9 mouse cellular contexts compared by ENCODE assay signal in the genomic region with DNA sequence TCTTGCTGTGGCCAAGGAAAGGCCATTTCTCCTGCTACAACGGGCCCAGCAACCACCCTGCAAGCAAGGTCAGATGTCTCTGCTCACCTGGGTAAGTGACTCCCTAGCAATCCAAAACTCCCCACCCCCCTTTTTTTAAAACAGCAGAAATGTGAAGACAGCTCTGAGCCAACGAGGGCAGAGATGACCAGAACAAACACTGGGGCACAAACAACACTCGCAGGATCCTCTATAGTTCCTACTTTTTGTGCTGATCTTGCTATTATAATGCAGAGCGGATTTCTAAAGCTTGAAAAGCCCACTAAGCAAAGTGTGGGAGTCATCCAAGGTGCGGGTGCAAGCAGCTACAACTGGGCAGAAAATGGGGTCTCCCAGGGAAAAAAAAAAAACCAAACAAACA. TPM values are rescaled to one million over a fixed set of nuclear protein-coding genes. Genes with fewer than 3 reads are reported as not detected.
A peak's percentile ranks its signal among the peaks of the same experiment; 100 is the strongest.
DNase-seq lines count a peak whose midpoint lies in the region; ATAC-seq and TF ChIP-seq lines count a peak whose summit lies in the region.
"Had no signal": no experiment of that assay in that cellular context is flagged by ENCODE, and none has a peak within 500 bp of the region (broad histone marks: within the 10 kb centered on the region; RNA-seq: fewer than 3 reads in every experiment).

No protein-coding gene starts in this region.

- intact Hi-C loops in heart, postnatal 14 days (cut with DNase I), result no loop called here

- 64% methylated on average over 5 of the region's 5 CpGs for WGBS in heart, embryonic 12.5 days
- WGBS in forebrain, embryonic 16.5 days, result 65% methylated on average over 5 of the region's 5 CpGs
- WGBS in liver, embryonic 15.5 days (ENCODE audit: insufficient replicate concordance), result 63% methylated on average over 5 of the region's 5 CpGs

- ATAC-seq in heart, embryonic 12.5 days (ENCODE audit: insufficient number of reproducible peaks, low FRiP score), result no peak
- ATAC-seq in forebrain, embryonic 16.5 days, result no peak
- no peak for ATAC-seq in liver, embryonic 15.5 days (ENCODE audit: insufficient read depth)

- H3K9ac ChIP-seq in heart, embryonic 12.5 days, result peak overlapping the region; percentile 85; the same call in 1 of the 2 replicates
- peak overlapping the region; percentile 43; the same call in 1 of the 2 replicates for H3K9ac ChIP-seq in ES-Bruce4 (ENCODE audit: low read depth, poor library complexity, severe bottlenecking)
- H3K9ac ChIP-seq in forebrain, embryonic 16.5 days (replicated peaks; ENCODE audit: low read depth, low read length), result no peak overlapping the region
- H3K9ac ChIP-seq in liver, embryonic 15.5 days, result peak overlapping the region; percentile 94

- peak overlapping the region; percentile 8; the same call in 1 of the 2 replicates for H3K4me3 ChIP-seq in heart, embryonic 12.5 days
- no peak overlapping the region for H3K4me3 ChIP-seq in ES-Bruce4 (ENCODE audit: low read depth, low read length)
- no peak overlapping the region; the same call in 1 of the 2 replicates for H3K4me3 ChIP-seq in forebrain, embryonic 16.5 days (replicated peaks; ENCODE audit: low read length)
- H3K4me3 ChIP-seq in liver, embryonic 15.5 days (replicated peaks), result peak overlapping the region; percentile 73

- H3K9me3 ChIP-seq in heart, embryonic 12.5 days (replicated peaks), result no peaks in the 10 kb centered on the region
- H3K9me3 ChIP-seq in ES-Bruce4 (replicated peaks; ENCODE audit: control insufficient read depth, insufficient read depth, low read length, poor library complexity, severe bottlenecking), result no peaks in the 10 kb centered on the region
- no peaks in the 10 kb centered on the region for H3K9me3 ChIP-seq in forebrain, embryonic 16.5 days (ENCODE audit: control insufficient read depth, low read length)
- H3K9me3 ChIP-seq in liver, embryonic 15.5 days (replicated peaks), result no peaks in the 10 kb centered on the region

- no peak for TF ChIP-seq CTCF in ES-Bruce4 (IDR thresholded peaks at IDR 0.05; ENCODE audit: low read depth, low read length)

- H3K4me1 ChIP-seq in heart, embryonic 12.5 days (replicated peaks), result peaks cover 43% of the 10 kb centered on the region
- H3K4me1 ChIP-seq in ES-Bruce4 (ENCODE audit: control insufficient read depth, insufficient read depth, low read length), result peaks cover 7% of the 10 kb centered on the region
- peaks cover 13% of the 10 kb centered on the region for H3K4me1 ChIP-seq in forebrain, embryonic 16.5 days (replicated peaks; ENCODE audit: control insufficient read depth, insufficient read depth, low read length)
- H3K4me1 ChIP-seq in liver, embryonic 15.5 days (replicated peaks), result peaks cover 98% of the 10 kb centered on the region

- peak overlapping the region; percentile 23; the same call in 1 of the 2 replicates for H3K27ac ChIP-seq in heart, embryonic 12.5 days (ENCODE audit: poor library complexity, severe bottlenecking)
- H3K27ac ChIP-seq in ES-Bruce4 (ENCODE audit: insufficient read depth, low read length), result no peak overlapping the region
- H3K27ac ChIP-seq in forebrain, embryonic 16.5 days (ENCODE audit: low read length), result no peak overlapping the region
- H3K27ac ChIP-seq in liver, embryonic 15.5 days (replicated peaks), result peak overlapping the region; percentile 92

- no peak for TF ChIP-seq POLR2A in ES-Bruce4 (IDR thresholded peaks at IDR 0.05; ENCODE audit: insufficient read depth, low read length)

- H3K36me3 ChIP-seq in heart, embryonic 12.5 days, result no peaks in the 10 kb centered on the region
- H3K36me3 ChIP-seq in ES-Bruce4 (ENCODE audit: control insufficient read depth, insufficient read depth, low read length, poor library complexity, severe bottlenecking), result no peaks in the 10 kb centered on the region
- H3K36me3 ChIP-seq in forebrain, embryonic 16.5 days (ENCODE audit: control insufficient read depth, insufficient read depth), result no peaks in the 10 kb centered on the region
- no peaks in the 10 kb centered on the region for H3K36me3 ChIP-seq in liver, embryonic 15.5 days (replicated peaks)

- TF ChIP-seq EP300 in ES-Bruce4 (IDR thresholded peaks at IDR 0.05; ENCODE audit: insufficient read depth, low read depth, low read length), result no peak

- H3K27me3 ChIP-seq in heart, embryonic 12.5 days (replicated peaks), result no peaks in the 10 kb centered on the region
- H3K27me3 ChIP-seq in ES-Bruce4 (ENCODE audit: control insufficient read depth, insufficient read depth, low read length, poor library complexity, severe bottlenecking), result no peaks in the 10 kb centered on the region
- H3K27me3 ChIP-seq in forebrain, embryonic 16.5 days (replicated peaks; ENCODE audit: control insufficient read depth, insufficient read depth, low read length), result no peaks in the 10 kb centered on the region
- no peaks in the 10 kb centered on the region for H3K27me3 ChIP-seq in liver, embryonic 15.5 days

- DNase-seq in heart, postnatal 14 days, result no peak
- no peak for DNase-seq in thymus, postnatal 4 days
- DNase-seq in spleen, adult 18-20 months, result no peak
- no peak for DNase-seq in kidney, adult 9 months
- DNase-seq: kidney, postnatal 25 days had no signal

- peak overlapping the region; percentile 83 for H3K4me2 ChIP-seq in heart, embryonic 12.5 days
- peak overlapping the region; percentile 88; the same call in 1 of the 2 replicates for H3K4me2 ChIP-seq in forebrain, embryonic 16.5 days (ENCODE audit: low read length)
- H3K4me2 ChIP-seq in liver, embryonic 15.5 days, result peak overlapping the region; percentile 96

RNA-seq across cellular contexts. Expression of a gene that starts 6.4 kb away (rescaled TPM):
- polyA plus RNA-seq in heart, embryonic 12.5 days (2016; fragmentation: Nextera tagmentation; extraction: Ambion mirVana), result 8.2 and 8.5 TPM in 2 replicates
- 10 to 100 TPM; 41.8 to 46.5 TPM for total RNA-seq in heart, postnatal 14 days (2021)
- 0.82 and 0.91 TPM in 2 replicates for polyA plus RNA-seq in ES-Bruce4 (2011; ENCODE audit: insufficient read depth, insufficient read length, low read depth, missing spikeins)
- 1.5 and 1.8 TPM in 2 replicates for polyA plus RNA-seq in forebrain, embryonic 16.5 days (2015; fragmentation: Nextera tagmentation; extraction: Ambion mirVana)
- polyA plus RNA-seq in liver, embryonic 15.5 days (2015; fragmentation: Nextera tagmentation; extraction: Ambion mirVana), result 25.0 and 26.4 TPM in 2 replicates

RNA-seq across cellular contexts. Expression of a gene that starts 18.7 kb away (rescaled TPM):
- not detected in 2 replicates for polyA plus RNA-seq in heart, embryonic 12.5 days (2016; fragmentation: Nextera tagmentation; extraction: Ambion mirVana)
- total RNA-seq in heart, postnatal 14 days (2021), result not detected
- polyA plus RNA-seq in ES-Bruce4 (2011; ENCODE audit: insufficient read depth, insufficient read length, low read depth, missing spikeins), result not detected in 2 replicates
- not detected in 2 replicates for polyA plus RNA-seq in forebrain, embryonic 16.5 days (2015; fragmentation: Nextera tagmentation; extraction: Ambion mirVana)
- not detected in 2 replicates for polyA plus RNA-seq in liver, embryonic 15.5 days (2015; fragmentation: Nextera tagmentation; extraction: Ambion mirVana)

RNA-seq across cellular contexts. Expression of a gene that starts 19.9 kb away (rescaled TPM):
- polyA plus RNA-seq in heart, embryonic 12.5 days (2016; fragmentation: Nextera tagmentation; extraction: Ambion mirVana), result 66.2 and 72.6 TPM in 2 replicates
- total RNA-seq in heart, postnatal 14 days (2021), result 10 to 100 TPM; 78.6 to 85.9 TPM
- 19.9 and 26.1 TPM in 2 replicates for polyA plus RNA-seq in ES-Bruce4 (2011; ENCODE audit: insufficient read depth, insufficient read length, low read depth, missing spikeins)
- 90.6 and 97.9 TPM in 2 replicates for polyA plus RNA-seq in forebrain, embryonic 16.5 days (2015; fragmentation: Nextera tagmentation; extraction: Ambion mirVana)
- 44.3 and 49.3 TPM in 2 replicates for polyA plus RNA-seq in liver, embryonic 15.5 days (2015; fragmentation: Nextera tagmentation; extraction: Ambion mirVana)

RNA-seq across cellular contexts. Expression of a gene that starts 34.0 kb away (rescaled TPM):
- polyA plus RNA-seq in heart, embryonic 12.5 days (2016; fragmentation: Nextera tagmentation; extraction: Ambion mirVana), result 0.10 and 0.36 TPM in 2 replicates
- total RNA-seq in heart, postnatal 14 days (2021), result under 1 TPM; 0.74 to 0.80 TPM
- not detected in 2 replicates for polyA plus RNA-seq in ES-Bruce4 (2011; ENCODE audit: insufficient read depth, insufficient read length, low read depth, missing spikeins)
- polyA plus RNA-seq in forebrain, embryonic 16.5 days (2015; fragmentation: Nextera tagmentation; extraction: Ambion mirVana), result 0.21 and 0.37 TPM in 2 replicates
- 1.9 and 2.4 TPM in 2 replicates for polyA plus RNA-seq in liver, embryonic 15.5 days (2015; fragmentation: Nextera tagmentation; extraction: Ambion mirVana)

RNA-seq across cellular contexts. Expression of a gene that starts 45.7 kb away (rescaled TPM):
- polyA plus RNA-seq in heart, embryonic 12.5 days (2016; fragmentation: Nextera tagmentation; extraction: Ambion mirVana), result 1.1 and 2.1 TPM in 2 replicates
- 1 to 10 TPM; 1.5 to 1.6 TPM for total RNA-seq in heart, postnatal 14 days (2021)
- 16.5 and 17.0 TPM in 2 replicates for polyA plus RNA-seq in ES-Bruce4 (2011; ENCODE audit: insufficient read depth, insufficient read length, low read depth, missing spikeins)
- 21.5 and 35.5 TPM in 2 replicates for polyA plus RNA-seq in forebrain, embryonic 16.5 days (2015; fragmentation: Nextera tagmentation; extraction: Ambion mirVana)
- polyA plus RNA-seq in liver, embryonic 15.5 days (2015; fragmentation: Nextera tagmentation; extraction: Ambion mirVana), result 4.3 and 5.2 TPM in 2 replicates

Comparison
In these comparisons a context has a peak if more than half of its experiments do, and no peak if none do; other contexts are left out.
1. H3K27ac ChIP-seq: peak in heart, embryonic 12.5 days (single experiment) and liver, embryonic 15.5 days (single experiment); none in ES-Bruce4 (single experiment) and forebrain, embryonic 16.5 days (single experiment).
2. H3K4me3 ChIP-seq: peak in heart, embryonic 12.5 days (single experiment) and liver, embryonic 15.5 days (single experiment); none in ES-Bruce4 (single experiment) and forebrain, embryonic 16.5 days (single experiment).
3. Peak in every context shown above with its lines, with median percentiles within 50 percentile points of each other: H3K4me2 ChIP-seq.